Mouse (Mus musculus): ENCODE data around the gene Cfd. TPM values are rescaled to one million over a fixed set of nuclear protein-coding genes. Genes with fewer than 3 reads are reported as not detected.
A peak's percentile ranks its signal among the peaks of the same experiment; 100 is the strongest.
"Not testable (repeated sequence)": the region's sequence is repeated elsewhere in the genome, so short reads cannot be mapped to it uniquely, and the experiment has no call there.

Gene Cfd
- polyA plus RNA-seq, 1 experiment from 2014 or later: 0.13 TPM

GRCm38 (mm10) chr10:79886611-79887010 lies 4.0 kb upstream of the Cfd start:
- Histone ChIP-seq H3K4me1 (replicated peaks; ENCODE audit: insufficient read depth, low read length) (peaks cover 12% of the 10 kb centered on the region), H3K27ac (no peak overlapping the region), H3K36me3 (ENCODE audit: insufficient read depth, low read length) (no peaks in the 10 kb centered on the region), H3K4me2 (ENCODE audit: low read length) (no peak overlapping the region), H3K27me3 (ENCODE audit: insufficient read depth, low read length) (no peaks in the 10 kb centered on the region), H3K9me3 (replicated peaks; ENCODE audit: low read length) (no peaks in the 10 kb centered on the region), H3K9ac (ENCODE audit: low read depth, low read length) (no peak overlapping the region), H3K4me3 (replicated peaks; ENCODE audit: low read depth, low read length) (no peak overlapping the region)
- ATAC-seq (replicated peaks; ENCODE audit: low FRiP score, low read depth) (no peak), DNase-seq (ENCODE audit: low spot score) (no peak)
- 80% methylated on average over 8 of the region's 8 CpGs for WGBS
- TF ChIP-seq CTCF (IDR thresholded peaks at IDR 0.05; ENCODE audit: low read depth): no peak

GRCm38 (mm10) chr10:79889386-79889785 lies 1.3 kb upstream of the Cfd start:
- no peak overlapping the region for H3K4me3 ChIP-seq (replicated peaks; ENCODE audit: low read depth, low read length)
- H3K27me3 ChIP-seq (ENCODE audit: insufficient read depth, low read length): no peaks in the 10 kb centered on the region
- 0 out of 2 replicates have a peak, but pooled peaks cover 5% of the 10 kb centered on the region for H3K36me3 ChIP-seq (ENCODE audit: insufficient read depth, low read length)
- WGBS: 40% methylated on average over 2 of the region's 2 CpGs
- H3K9me3 ChIP-seq (replicated peaks; ENCODE audit: low read length): no peaks in the 10 kb centered on the region
- H3K27ac ChIP-seq: no peak overlapping the region
- no peaks in the 10 kb centered on the region for H3K4me1 ChIP-seq (replicated peaks; ENCODE audit: insufficient read depth, low read length)
- H3K9ac ChIP-seq (ENCODE audit: low read depth, low read length): no peak overlapping the region
- ATAC-seq (replicated peaks; ENCODE audit: low FRiP score, low read depth) (no peak), DNase-seq (ENCODE audit: low spot score) (peak; percentile 73)
- no peak for TF ChIP-seq CTCF (IDR thresholded peaks at IDR 0.05; ENCODE audit: low read depth)
- no peak overlapping the region for H3K4me2 ChIP-seq (ENCODE audit: low read length)

- not testable (repeated sequence) for H3K9me3 ChIP-seq (replicated peaks; ENCODE audit: low read length); H3K9ac ChIP-seq (ENCODE audit: low read depth, low read length); H3K4me1 ChIP-seq (replicated peaks; ENCODE audit: insufficient read depth, low read length); ATAC-seq (replicated peaks; ENCODE audit: low FRiP score, low read depth); H3K27ac ChIP-seq; H3K4me3 ChIP-seq (replicated peaks; ENCODE audit: low read depth, low read length); H3K27me3 ChIP-seq (ENCODE audit: insufficient read depth, low read length); H3K4me2 ChIP-seq (ENCODE audit: low read length)
- 44% methylated on average over 22 of the region's 22 CpGs for WGBS
- peak; percentile 83 for DNase-seq (ENCODE audit: low spot score)
- peaks cover 33% of the 10 kb centered on the region for H3K36me3 ChIP-seq (ENCODE audit: insufficient read depth, low read length)
- peak; percentile 80 for TF ChIP-seq CTCF (IDR thresholded peaks at IDR 0.05; ENCODE audit: low read depth)
Measured at GRCm38 (mm10) chr10:79892451-79893118, 1.9 kb downstream of the Cfd start.

GRCm38 (mm10) chr10:79896306-79896705 lies 5.7 kb downstream of the Cfd start:
- Histone ChIP-seq H3K27me3 (ENCODE audit: insufficient read depth, low read length) (no peaks in the 10 kb centered on the region), H3K4me2 (ENCODE audit: low read length) (no peak overlapping the region), H3K27ac (no peak overlapping the region), H3K36me3 (ENCODE audit: insufficient read depth, low read length) (peaks cover 58% of the 10 kb centered on the region), H3K9me3 (replicated peaks; ENCODE audit: low read length) (no peaks in the 10 kb centered on the region), H3K4me3 (replicated peaks; ENCODE audit: low read depth, low read length) (no peak overlapping the region), H3K9ac (ENCODE audit: low read depth, low read length) (no peak overlapping the region), H3K4me1 (replicated peaks; ENCODE audit: insufficient read depth, low read length) (no peaks in the 10 kb centered on the region)
- ATAC-seq (replicated peaks; ENCODE audit: low FRiP score, low read depth) (no peak), DNase-seq (ENCODE audit: low spot score) (no peak)
- TF ChIP-seq CTCF (IDR thresholded peaks at IDR 0.05; ENCODE audit: low read depth): no peak
- 81% methylated on average over 16 of the region's 16 CpGs for WGBS

GRCm38 (mm10) chr10:79896814-79897213 lies 6.2 kb downstream of the Cfd start:
- Histone ChIP-seq H3K36me3 (ENCODE audit: insufficient read depth, low read length) (peaks cover 58% of the 10 kb centered on the region), H3K27me3 (ENCODE audit: insufficient read depth, low read length) (no peaks in the 10 kb centered on the region), H3K27ac (no peak overlapping the region), H3K4me1 (replicated peaks; ENCODE audit: insufficient read depth, low read length) (no peaks in the 10 kb centered on the region), H3K9ac (ENCODE audit: low read depth, low read length) (no peak overlapping the region), H3K9me3 (replicated peaks; ENCODE audit: low read length) (no peaks in the 10 kb centered on the region), H3K4me3 (replicated peaks; ENCODE audit: low read depth, low read length) (no peak overlapping the region), H3K4me2 (ENCODE audit: low read length) (no peak overlapping the region)
- DNase-seq (ENCODE audit: low spot score) (no peak), ATAC-seq (replicated peaks; ENCODE audit: low FRiP score, low read depth) (no peak)
- 81% methylated on average over 13 of the region's 13 CpGs for WGBS
- no peak for TF ChIP-seq CTCF (IDR thresholded peaks at IDR 0.05; ENCODE audit: low read depth)

GRCm38 (mm10) chr10:79897316-79898245 lies 6.9 kb downstream of the Cfd start:
- no peak overlapping the region for H3K4me3 ChIP-seq (replicated peaks; ENCODE audit: low read depth, low read length)
- H3K36me3 ChIP-seq (ENCODE audit: insufficient read depth, low read length): peaks cover 61% of the 10 kb centered on the region
- no peak overlapping the region for H3K27ac ChIP-seq
- H3K9me3 ChIP-seq (replicated peaks; ENCODE audit: low read length): no peaks in the 10 kb centered on the region
- H3K27me3 ChIP-seq (ENCODE audit: insufficient read depth, low read length): no peaks in the 10 kb centered on the region
- DNase-seq (ENCODE audit: low spot score): no peak
- WGBS: 46% methylated on average over 20 of the region's 20 CpGs
- no peak overlapping the region for H3K9ac ChIP-seq (ENCODE audit: low read depth, low read length)
- TF ChIP-seq CTCF (IDR thresholded peaks at IDR 0.05; ENCODE audit: low read depth): no peak
- H3K4me2 ChIP-seq (ENCODE audit: low read length): no peak overlapping the region
- ATAC-seq (replicated peaks; ENCODE audit: low FRiP score, low read depth): peak; percentile 22
- H3K4me1 ChIP-seq (replicated peaks; ENCODE audit: insufficient read depth, low read length): no peaks in the 10 kb centered on the region

Measured in kidney, postnatal 0 days (tissue).